Mouse (Mus musculus) frontal cortex, postnatal 10 days (tissue): ENCODE results near the gene Nanog.
A peak's percentile ranks its signal among the peaks of the same experiment; 100 is the strongest.
"Not testable (repeated sequence)": the region's sequence is repeated elsewhere in the genome, so short reads cannot be mapped to it uniquely, and the experiment has no call there.

ENCODE experiments used
- DNase-seq, 2 experiments: peaks; one replicate each; pipeline ENCODE4 v3.0.0; 2022; ENCODE audit warnings: low spot score in 2 of 2, mixed read lengths in 1 of 2

Gene Nanog

DNA sequence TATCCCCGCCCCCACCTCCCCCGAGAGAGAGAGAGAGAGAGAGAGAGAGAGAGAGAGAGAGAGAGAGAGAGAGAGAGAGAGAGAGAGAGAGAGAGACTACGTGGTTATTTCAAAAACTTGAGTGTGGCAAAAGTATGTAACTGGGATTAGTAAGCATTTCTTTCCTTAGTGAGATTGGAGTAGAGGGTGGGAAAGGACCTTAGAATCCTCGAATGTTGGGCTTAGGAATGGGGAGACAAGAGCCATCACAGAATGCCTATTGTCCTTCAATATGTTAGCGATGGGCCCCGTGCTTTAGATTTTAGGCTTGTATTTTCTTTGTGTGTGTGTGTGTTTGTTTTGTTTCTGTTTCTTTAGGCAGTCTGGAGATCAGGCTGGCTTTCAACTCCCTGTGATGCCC lies 4.0 kb upstream of the Nanog start:
- DNase-seq = no peak

DNA sequence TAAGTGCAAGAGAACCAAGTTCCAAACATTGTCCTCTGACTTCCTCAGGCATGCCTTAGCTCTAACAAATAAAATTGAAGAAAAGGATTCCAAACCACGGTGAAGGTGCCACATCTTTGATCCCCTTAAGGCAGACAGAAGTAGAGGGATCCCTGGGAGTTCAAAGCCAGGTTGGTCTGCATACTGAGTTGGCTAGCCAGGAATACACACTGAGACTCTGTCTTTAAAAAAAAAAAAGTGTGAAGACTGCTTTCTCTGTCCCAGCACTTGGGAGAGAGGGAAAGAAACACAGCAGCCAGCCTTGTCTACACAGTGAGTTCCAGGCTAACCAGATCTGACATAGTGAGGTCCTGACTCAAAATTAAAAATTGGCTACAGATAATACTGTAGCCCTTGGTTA lies 3.6 kb upstream of the Nanog start:
- no peak for DNase-seq

DNA sequence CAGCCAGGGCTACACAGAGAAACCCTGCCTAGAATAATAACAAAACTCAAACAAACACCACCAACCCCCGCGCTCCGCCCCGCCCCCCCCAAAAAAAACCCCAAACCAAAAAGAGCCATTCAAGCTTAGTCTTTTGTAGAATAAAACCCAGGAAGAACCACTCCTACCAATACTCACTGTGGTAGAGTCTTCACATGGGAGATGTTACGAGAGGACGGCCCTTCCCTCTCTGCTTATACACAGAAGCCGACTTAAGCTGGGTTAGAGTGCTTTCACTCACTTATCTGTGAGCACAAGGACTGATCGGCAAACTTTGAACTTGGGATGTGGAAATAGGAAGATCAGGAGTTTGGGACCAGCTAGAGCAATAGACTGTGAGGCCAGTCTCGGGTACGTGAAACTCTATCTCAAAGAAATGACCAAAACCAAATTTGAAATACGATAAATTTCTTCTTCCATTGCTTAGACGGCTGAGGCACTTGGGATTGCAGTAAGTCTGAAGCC lies 900 bp upstream of the Nanog start:
- DNase-seq = no peak

DNA sequence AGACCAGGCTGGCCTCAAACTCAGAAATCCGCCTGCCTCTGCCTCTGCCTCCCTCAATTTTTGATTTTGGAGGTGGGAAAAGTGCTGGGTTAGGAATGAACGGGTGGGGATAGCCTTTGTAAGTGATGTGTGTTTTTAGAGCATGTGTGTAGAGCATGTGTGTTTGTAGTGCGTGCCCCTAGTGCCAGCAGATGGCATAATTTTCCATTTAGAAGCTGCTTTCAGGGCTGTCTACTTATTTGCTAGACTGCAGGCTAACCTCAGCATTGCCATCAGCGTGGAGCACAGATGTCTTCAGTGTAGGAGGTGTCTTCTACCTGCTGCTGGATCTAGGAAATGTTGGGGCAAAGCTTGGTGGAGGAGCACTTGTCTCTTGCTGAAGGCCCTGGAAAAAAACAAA lies 1.5 kb downstream of the Nanog start:
- DNase-seq = no peak

DNA sequence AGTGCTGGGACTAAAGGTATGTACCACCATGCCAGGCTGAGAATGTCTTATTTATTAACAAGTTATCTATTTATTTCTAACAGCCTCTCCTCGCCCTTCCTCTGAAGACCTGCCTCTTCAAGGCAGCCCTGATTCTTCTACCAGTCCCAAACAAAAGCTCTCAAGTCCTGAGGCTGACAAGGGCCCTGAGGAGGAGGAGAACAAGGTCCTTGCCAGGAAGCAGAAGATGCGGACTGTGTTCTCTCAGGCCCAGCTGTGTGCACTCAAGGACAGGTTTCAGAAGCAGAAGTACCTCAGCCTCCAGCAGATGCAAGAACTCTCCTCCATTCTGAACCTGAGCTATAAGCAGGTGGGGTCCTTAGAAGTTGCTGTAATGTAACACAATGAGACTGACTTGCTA lies 4.2 kb downstream of the Nanog start:
- no peak for DNase-seq

DNA sequence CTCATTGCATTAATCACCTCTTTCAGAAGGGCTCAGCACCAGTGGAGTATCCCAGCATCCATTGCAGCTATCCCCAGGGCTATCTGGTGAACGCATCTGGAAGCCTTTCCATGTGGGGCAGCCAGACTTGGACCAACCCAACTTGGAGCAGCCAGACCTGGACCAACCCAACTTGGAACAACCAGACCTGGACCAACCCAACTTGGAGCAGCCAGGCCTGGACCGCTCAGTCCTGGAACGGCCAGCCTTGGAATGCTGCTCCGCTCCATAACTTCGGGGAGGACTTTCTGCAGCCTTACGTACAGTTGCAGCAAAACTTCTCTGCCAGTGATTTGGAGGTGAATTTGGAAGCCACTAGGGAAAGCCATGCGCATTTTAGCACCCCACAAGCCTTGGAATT lies 5.8 kb downstream of the Nanog start:
- not testable (repeated sequence) for DNase-seq

DNA sequence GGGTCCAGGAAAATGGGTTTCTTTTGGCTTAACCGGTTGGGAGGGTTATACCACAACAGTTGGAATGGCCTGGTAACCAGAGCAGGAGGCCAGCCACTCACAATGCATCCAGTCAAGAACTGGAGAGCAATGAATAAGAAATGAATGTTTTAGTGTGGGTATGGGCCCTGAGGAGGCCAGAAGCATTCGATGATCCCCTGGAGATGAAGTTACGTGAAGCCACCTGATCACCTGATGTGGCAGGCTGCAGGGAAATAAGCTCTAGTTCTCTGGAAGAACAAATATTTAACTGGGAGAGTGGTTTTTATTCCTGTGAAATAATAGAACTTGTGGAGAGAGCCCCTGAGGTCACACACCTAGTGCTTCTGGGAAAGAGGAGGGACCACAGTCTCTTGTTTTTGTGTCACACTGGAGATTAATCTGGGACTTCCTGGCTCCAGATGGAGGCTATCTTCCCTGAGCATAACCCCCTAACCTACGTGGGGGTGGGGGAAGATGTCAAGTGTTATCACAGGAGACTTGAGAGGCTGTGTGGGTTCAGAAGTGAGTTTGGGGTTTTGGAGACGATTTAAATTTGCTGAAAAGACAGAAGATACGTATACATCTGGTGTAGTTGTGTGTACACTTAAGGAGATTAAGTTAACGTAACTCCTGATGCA lies 7.5 kb downstream of the Nanog start:
- no peak for DNase-seq

DNA sequence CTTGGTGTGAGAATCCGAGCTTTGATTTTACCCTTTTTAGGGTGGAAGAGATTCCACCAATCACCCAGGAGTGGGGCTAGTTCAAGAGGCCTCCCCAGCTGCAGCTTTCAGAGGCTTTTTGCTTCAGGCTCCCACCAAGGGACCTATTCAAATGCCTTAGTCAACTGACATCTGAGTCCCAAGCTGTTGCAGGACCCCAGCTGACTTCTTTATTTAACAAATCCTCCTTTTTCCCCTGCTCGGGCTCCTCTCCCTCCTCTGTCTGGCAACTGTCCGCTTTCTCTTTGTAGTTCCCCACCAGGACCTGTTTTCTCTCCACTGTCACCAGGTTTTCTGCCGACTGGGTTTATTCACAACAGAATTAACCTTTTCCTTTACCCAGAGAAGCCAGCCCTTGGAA lies 8.6 kb downstream of the Nanog start:
- no peak for DNase-seq

DNA sequence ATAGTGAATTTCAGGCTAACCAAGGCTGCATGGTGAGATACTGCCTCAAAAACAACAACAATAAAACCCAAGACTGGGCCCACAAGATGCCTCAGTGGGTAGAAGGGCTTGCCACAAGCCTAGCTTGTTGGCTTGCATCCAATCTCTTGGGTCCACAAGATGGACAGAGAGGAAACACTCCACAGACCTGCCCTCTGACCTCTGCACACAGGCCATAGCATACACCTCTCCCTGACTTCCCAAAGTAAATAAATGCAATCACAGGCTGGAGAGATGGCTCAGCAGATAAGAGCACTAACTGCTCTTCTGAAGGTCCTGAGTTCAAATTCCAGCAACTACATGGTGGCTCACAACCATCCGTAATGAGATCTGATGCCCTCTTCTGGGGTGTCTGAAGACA lies 10.9 kb downstream of the Nanog start:
- DNase-seq = not testable (repeated sequence)

DNA sequence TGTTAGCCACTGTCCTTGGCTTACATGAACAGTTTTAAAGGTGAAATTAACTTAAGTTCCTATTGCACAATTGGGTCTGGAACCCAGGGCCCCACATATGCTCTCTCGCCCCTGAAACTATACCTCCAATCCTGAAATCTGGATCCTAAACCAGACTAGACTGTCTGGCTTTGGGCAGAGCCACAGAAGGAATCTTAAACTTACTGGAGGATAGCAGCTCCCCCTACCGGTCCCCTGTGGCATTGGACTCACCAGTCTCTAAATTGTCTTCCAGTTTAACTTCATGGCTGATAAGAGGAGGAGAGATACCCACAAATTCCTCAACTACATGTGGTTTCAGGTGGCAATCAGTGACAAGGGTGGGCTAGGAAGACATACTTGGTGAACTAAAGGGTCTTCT lies 12.7 kb downstream of the Nanog start:
- peak in 1 of 2 experiments; percentile 54 for DNase-seq

DNA sequence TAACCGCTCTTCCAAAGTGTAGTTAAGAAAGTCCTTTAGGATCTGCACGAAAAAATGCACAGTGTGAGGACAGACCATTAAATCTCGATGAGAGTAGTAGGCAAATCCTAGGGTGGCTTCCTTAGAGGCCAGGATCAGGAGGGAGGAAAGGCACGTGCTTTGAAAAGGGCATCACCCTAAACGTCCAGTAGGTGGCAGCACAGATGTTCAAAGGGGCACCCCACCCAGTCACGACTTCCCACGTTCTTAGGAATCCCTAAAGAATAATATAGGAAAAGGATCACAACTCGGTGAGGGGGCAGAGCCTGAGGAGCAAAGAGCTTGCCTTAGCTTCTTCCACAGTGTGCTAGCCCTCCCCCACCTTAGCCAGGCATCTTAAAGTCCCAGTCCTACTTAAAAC lies 32.7 kb downstream of the Nanog start:
- peak; percentile 52 to 73 for DNase-seq

DNA sequence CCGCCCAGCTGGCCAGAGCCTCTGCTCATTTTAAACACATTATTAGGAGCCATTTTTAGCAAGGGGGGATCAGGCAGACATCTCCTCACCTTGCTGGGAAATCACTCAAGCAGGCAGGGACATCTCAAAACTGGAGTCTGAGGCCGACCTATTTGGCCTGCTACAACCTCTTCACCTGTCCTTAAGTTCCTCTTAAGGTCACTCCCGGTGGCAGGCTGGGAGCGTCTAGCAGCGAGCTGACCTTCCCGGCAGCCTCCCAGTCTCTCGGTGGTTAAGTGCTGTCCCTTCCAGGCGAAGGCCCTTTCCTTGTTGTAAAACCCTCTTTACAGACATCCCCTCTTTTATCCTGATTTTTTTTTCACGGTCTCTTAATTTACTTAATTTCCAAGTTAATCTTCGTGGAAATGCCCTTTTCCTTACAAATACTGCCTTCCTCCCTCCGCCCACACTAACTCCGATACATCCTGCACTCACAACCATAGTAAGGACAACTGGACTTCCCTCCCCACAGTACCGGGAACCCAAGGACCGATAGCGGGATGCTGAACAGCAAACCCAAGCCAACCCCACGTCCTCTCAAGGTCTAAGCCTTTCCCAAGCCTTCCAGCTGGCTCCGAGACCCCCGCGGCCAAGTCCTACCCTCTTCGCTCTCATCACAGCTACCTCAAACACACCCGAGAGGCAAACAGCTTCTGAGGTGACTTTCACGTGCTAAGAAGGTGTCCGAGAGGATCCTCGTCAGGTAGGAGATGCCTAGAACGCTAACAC lies 34.4 kb downstream of the Nanog start:
- no peak for DNase-seq

DNA sequence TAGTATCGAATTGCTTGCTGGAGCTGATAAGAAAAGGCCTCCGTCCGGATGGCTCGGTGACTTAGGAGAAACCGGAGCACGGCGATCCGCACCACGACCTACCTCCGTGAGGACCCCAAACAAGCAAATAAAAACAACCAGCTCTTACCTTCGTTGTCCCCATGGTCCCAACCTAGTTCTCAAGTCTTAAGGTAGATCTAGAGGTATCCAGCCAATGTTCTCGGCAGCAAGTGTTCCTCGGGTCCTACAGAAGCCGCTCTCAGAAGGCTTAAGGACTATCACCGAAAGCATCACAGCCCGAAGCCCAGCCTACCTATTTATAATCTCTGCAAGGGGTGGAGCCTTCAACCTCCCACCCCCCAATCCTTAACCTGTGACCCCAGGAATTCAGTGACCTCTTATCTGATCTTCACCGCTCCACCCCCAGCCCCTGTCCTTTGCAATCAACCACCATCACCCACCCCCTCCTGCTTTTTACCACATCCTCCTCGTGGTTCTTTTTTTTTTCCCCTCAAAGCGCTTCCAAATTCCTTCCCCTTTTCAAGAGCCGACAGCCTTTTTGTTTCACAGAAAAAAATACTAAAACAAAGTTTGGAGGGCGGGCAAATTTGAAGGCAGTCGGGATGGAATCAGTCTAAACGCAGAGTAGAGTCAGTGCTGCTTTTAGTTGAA lies 35.1 kb downstream of the Nanog start:
- peak in 1 of 2 experiments; percentile 48 for DNase-seq

DNA sequence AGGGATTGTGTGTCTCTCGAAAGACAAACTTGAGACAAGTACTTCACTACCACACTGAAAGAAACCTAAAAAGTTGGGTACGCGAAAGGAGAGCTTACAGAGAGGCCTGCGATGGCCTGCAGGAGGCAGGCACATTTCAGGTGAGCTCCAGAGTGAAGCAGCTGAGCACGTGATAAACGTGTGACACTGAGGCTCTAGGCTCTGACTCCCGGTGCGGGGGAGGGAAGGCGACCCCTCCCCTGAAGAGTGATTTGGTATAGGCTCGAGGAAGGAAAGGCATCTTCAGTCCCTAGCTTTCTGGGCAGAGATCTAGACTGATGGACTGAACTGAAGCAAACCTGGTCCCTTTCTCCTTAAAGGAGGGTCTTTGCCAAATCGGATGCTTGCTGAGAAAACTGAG lies 36.1 kb downstream of the Nanog start:
- DNase-seq = no peak

DNA sequence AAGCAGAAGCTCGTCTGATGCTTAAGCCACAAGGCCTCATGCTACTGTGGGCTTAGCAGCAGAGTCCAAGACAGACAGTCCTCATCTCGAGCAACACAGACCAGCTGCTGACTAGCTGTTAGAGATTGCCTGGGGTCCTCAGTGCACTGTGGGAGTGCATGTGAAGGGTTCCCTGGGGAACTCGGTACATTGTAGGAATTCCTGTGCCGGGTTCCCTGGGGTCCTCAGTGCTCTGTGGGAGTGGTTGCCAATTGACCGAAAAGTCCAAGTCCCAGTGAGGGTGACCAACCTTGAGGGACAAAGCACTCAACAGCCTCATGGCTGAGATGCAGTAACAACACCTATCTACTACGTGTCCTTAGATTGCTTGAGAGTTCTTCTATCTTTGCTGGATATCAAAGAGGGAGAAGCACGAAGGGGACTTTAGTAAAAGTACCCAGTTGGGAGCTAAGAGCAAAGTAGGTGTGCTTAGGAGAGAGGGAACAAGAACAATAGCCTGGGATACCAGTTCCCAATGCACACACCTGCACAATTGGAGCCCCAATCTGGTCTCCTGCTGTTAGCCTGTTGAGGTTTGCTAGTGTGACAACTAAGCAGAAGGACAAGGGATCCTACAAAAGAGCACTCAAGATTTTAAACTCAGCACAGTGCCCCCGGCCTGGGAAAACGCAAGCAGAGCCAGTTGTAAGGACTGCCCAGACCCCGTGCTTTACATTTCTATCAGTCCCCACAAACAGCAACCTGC lies 37.4 kb downstream of the Nanog start:
- DNase-seq = no peak

DNA sequence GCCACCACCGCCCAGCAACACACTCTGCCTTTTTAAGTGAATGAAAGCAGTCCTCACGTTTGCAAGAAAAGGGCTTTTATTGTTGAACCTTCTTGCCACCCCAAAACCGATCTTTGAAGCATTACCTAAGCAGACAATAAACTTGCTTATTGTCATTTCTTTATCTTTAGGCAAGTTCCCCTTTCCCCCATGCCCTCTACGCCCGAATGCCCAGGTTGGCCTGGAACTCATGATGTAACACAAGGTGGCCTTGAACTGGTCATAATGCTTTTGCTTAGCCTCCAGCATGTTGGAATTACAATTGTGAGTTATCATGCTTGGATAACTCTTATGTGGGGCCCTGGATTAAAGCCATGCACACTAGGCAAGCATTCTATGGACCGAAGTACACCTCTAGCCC lies 43.3 kb downstream of the Nanog start:
- DNase-seq = no peak

DNA sequence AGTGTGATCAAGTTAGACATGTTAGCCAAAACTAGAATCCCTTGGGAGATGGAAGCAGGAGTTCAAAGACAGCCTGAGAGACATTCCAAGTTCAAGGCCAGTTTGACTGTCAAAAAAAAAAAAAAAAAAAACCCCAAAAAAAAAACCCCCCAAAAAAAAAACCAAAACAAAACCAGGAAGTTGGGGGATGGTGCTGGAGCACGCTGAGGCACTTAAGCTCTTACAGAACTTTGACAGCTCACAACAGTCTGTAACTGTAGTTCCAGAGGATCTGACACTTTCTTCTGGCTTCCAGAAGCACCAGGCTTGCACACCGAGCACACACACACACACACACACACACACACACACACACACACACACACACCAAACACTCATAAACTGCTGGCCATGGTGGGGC lies 48.6 kb downstream of the Nanog start:
- no peak for DNase-seq

DNA sequence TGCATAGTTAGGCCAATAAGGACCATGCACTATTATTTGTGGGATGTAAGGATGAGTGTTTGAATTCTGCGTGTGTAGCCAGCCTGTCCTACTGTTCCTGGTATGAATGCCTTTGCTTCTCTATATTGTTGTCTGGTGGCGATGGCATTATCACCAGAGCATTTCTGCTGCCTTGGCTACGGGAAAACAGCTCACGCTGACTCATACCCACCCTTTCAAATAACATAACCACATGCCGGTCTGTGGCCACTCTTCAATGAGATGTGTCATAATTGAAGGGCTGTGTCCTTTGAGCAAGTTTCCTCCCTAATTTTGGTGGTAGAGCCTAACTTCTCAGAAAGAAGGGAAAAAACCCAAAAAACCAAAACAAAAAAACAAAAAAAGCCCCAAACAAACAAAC lies 51.4 kb downstream of the Nanog start:
- no peak for DNase-seq

DNA sequence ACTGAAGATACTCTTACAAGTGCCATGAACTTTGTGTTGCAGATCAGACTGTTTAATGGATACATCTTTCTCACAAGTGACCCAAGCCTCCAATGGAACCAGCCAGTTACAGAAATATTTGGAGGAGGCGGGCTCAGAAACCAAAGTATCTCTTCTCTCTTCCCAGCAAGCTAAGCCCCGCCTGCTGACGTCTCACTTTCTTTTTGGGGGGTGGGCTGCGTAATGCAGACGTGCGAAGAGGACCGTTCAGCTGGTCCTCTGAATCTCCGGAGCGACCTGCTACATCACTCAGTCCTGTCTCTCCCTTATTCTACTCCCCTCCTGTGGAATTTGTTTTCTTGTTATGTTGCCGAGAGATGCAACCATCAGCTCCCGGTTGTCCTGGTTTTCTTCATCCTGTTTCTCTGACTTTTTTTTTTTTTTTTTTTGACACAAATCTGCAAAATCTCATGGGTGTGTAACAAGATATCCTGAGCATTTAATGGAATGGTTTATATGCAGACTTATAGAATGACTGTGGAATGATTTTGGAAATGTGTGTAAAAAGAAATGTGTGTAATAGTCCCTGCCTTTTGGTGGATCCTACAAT lies 53.8 kb downstream of the Nanog start:
- peak; percentile 80 to 81 for DNase-seq

DNA sequence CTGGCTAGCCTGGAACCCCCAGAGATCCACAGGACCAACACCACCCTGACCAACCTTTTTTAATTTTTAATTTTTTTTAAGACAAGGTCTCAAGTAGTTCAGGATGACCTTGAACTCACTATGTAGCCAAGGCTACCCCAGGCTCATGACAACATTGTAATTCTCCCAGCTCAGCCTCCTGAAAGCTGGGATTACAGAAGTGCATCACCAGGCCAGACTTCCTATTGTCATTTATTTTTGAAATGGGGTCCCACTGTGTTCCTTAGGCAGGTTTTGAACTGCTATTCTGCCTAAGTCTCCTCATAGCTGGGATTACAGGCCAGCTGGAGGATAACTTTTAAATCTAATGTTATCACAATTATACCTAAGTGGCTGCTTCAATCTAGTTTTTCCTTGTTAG lies 54.6 kb downstream of the Nanog start:
- no peak for DNase-seq

DNA sequence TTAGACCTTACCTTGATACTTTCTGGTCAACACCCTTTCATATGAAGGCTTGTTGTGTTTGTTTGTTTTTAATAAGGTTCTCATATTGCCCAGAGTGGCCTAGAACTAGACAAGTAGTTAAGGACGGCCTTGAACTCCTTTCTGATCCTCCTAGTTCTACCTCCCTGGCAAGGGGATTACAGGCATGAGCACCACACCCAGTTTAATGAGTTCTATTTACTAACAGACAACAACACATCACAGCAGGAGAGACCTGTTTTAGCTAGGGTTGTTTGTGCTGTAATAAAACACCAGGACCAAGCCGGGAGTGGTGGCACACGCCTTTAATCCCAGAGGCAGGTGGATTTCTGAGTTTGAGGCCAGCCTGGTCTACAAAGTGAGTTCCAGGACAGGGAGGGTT lies 55.2 kb downstream of the Nanog start:
- DNase-seq = no peak
